Mouse (Mus musculus) lung, postnatal 36 days (tissue): ENCODE data around the gene Slc6a11.
A peak's percentile ranks its signal among the peaks of the same experiment; 100 is the strongest.

ENCODE experiments used
- DNase-seq: peaks from one replicate; pipeline ENCODE4 v3.0.0; 2022; ENCODE audit warnings: mixed read lengths

Slc6a11 gene

GRCm38 (mm10) chr6:114131122-114131872 lies at the start of gene Slc6a11:
Slc6a11 (plus strand) TSS chr6:114131241.
- DNase-seq = no peak

- peak; percentile 10 for DNase-seq
Observed at GRCm38 (mm10) chr6:114087106-114087505, 43.9 kb upstream of the Slc6a11 start.

- DNase-seq = peak; percentile 72
Observed at GRCm38 (mm10) chr6:114089626-114090025, 41.4 kb upstream of the Slc6a11 start.

- no peak for DNase-seq
Observed at GRCm38 (mm10) chr6:114092216-114092615, 38.8 kb upstream of the Slc6a11 start.

- no peak for DNase-seq
Observed at GRCm38 (mm10) chr6:114094251-114094650, 36.8 kb upstream of the Slc6a11 start.

- no peak for DNase-seq
Observed at GRCm38 (mm10) chr6:114096574-114096973, 34.5 kb upstream of the Slc6a11 start.

GRCm38 (mm10) chr6:114101923-114102322 lies 29.1 kb upstream of the Slc6a11 start:
- DNase-seq = no peak

- no peak for DNase-seq
Observed at GRCm38 (mm10) chr6:114119507-114119906, 11.5 kb upstream of the Slc6a11 start.

- DNase-seq = no peak
Observed at GRCm38 (mm10) chr6:114125530-114125929, 5.5 kb upstream of the Slc6a11 start.

GRCm38 (mm10) chr6:114132472-114132871 lies 1.4 kb downstream of the Slc6a11 start:
- DNase-seq = no peak

- no peak for DNase-seq
Observed at GRCm38 (mm10) chr6:114132916-114133315, 1.9 kb downstream of the Slc6a11 start.

- DNase-seq = no peak
Observed at GRCm38 (mm10) chr6:114138970-114139369, 7.9 kb downstream of the Slc6a11 start.

GRCm38 (mm10) chr6:114141481-114141880 lies 10.4 kb downstream of the Slc6a11 start:
- no peak for DNase-seq

GRCm38 (mm10) chr6:114142480-114142879 lies 11.4 kb downstream of the Slc6a11 start:
- DNase-seq = no peak

- DNase-seq = no peak
Observed at GRCm38 (mm10) chr6:114143544-114143943, 12.5 kb downstream of the Slc6a11 start.

- no peak for DNase-seq
Observed at GRCm38 (mm10) chr6:114144447-114145105, 13.5 kb downstream of the Slc6a11 start.

- DNase-seq = no peak
Observed at GRCm38 (mm10) chr6:114145650-114146329, 14.7 kb downstream of the Slc6a11 start.

GRCm38 (mm10) chr6:114155720-114156119 lies 24.7 kb downstream of the Slc6a11 start:
- no peak for DNase-seq

- DNase-seq = no peak
Observed at GRCm38 (mm10) chr6:114158811-114159210, 27.8 kb downstream of the Slc6a11 start.

GRCm38 (mm10) chr6:114160732-114161131 lies 29.7 kb downstream of the Slc6a11 start:
- DNase-seq = no peak

- DNase-seq = no peak
Observed at GRCm38 (mm10) chr6:114174052-114174397, 43.0 kb downstream of the Slc6a11 start.

- no peak for DNase-seq
Observed at GRCm38 (mm10) chr6:114174398-114175140, 43.5 kb downstream of the Slc6a11 start.

- DNase-seq = no peak
Observed at GRCm38 (mm10) chr6:114178141-114178540, 47.1 kb downstream of the Slc6a11 start.
